Mouse (Mus musculus) myocyte (in vitro differentiated cells): ENCODE results near the gene Nckap1.
"Not testable (repeated sequence)": the region's sequence is repeated elsewhere in the genome, so short reads cannot be mapped to it uniquely, and the experiment has no call there.

Experiments
- CEBPB ChIP-seq: IDR thresholded peaks from 2 replicates; pipeline ENCODE4 v1.6.1; 2011; ENCODE audit warnings: mild to moderate bottlenecking, moderate library complexity; ENCODE audit not compliant: poor library complexity, insufficient read depth, severe bottlenecking
- E2F4 ChIP-seq: IDR thresholded peaks from one replicate; pipeline ENCODE4 v1.6.1; 2011; ENCODE audit warnings: mild to moderate bottlenecking, control low read depth, moderate library complexity; ENCODE audit not compliant: insufficient read depth
- MAX ChIP-seq: IDR thresholded peaks from one replicate; pipeline ENCODE4 v1.6.1; 2011; ENCODE audit warnings: low read depth, mild to moderate bottlenecking, control low read depth
- MYOD1 ChIP-seq, 3 experiments: IDR thresholded peaks; one replicate each; pipeline ENCODE4 v1.6.1; 2011; ENCODE audit warnings: control low read depth in 2 of 3, low read depth in 2 of 3, mild to moderate bottlenecking in 2 of 3, moderate library complexity in 1 of 3; ENCODE audit not compliant: insufficient read length in 2 of 3, control insufficient read depth in 1 of 3
- MYOG ChIP-seq, 3 experiments: IDR thresholded peaks; one replicate each; pipeline ENCODE4 v1.6.1; 2011; ENCODE audit warnings: control low read depth in 2 of 3, low read depth in 2 of 3, mild to moderate bottlenecking in 2 of 3; ENCODE audit not compliant: insufficient read length in 2 of 3, control insufficient read depth in 1 of 3, insufficient read depth in 1 of 3
- POLR2A ChIP-seq: IDR thresholded peaks from one replicate; pipeline ENCODE4 v1.6.1; 2011; ENCODE audit warnings: low read depth, mild to moderate bottlenecking, control low read depth, moderate library complexity; ENCODE audit not compliant: insufficient read length
- POLR2AphosphoS2 ChIP-seq: IDR thresholded peaks from one replicate; pipeline ENCODE4 v1.6.1; 2011; ENCODE audit warnings: low read depth, control low read depth; ENCODE audit not compliant: insufficient read length
- REST ChIP-seq: IDR thresholded peaks from one replicate; pipeline ENCODE4 v1.6.1; 2011; ENCODE audit warnings: mild to moderate bottlenecking, control low read depth, moderate library complexity; ENCODE audit not compliant: insufficient read depth, insufficient read length
- SRF ChIP-seq: IDR thresholded peaks from one replicate; pipeline ENCODE4 v1.6.1; 2011; ENCODE audit warnings: low read depth; ENCODE audit not compliant: control insufficient read depth, insufficient read length
- TCF12 ChIP-seq: IDR thresholded peaks from one replicate; pipeline ENCODE4 v1.6.1; 2011; ENCODE audit warnings: mild to moderate bottlenecking, control low read depth; ENCODE audit not compliant: poor library complexity, insufficient read depth, severe bottlenecking
- TCF3 ChIP-seq: IDR thresholded peaks from one replicate; pipeline ENCODE4 v1.6.1; 2011; ENCODE audit warnings: low read depth, control low read depth; ENCODE audit not compliant: insufficient read length
- USF1 ChIP-seq: IDR thresholded peaks from one replicate; pipeline ENCODE4 v1.6.1; 2011; ENCODE audit warnings: low read depth, mild to moderate bottlenecking, control low read depth, moderate library complexity

GRCm38 (mm10) chr2:80495304-80495703, 85.9 kb downstream of the Nckap1 start:
- not testable (repeated sequence) for TF ChIP-seq POLR2A; POLR2AphosphoS2; MYOD1 (IDR thresholded peaks at IDR 0.05; ENCODE audit: control insufficient read depth in 1 of 3, insufficient read length in 2 of 3, low read depth in 2 of 3); CEBPB; MYOG (IDR thresholded peaks at IDR 0.05; ENCODE audit: control insufficient read depth in 1 of 3, insufficient read depth in 1 of 3, insufficient read length in 2 of 3, low read depth in 2 of 3); E2F4; USF1; TCF12; TCF3; SRF; MAX; REST
